Mouse (Mus musculus): ENCODE results near the gene Frmd8.

- TF ChIP-seq POLR2A (IDR thresholded peaks at IDR 0.05; ENCODE audit: borderline replicate concordance, control insufficient read depth, low read depth, low read length) (0 out of 2 replicates have a peak, but pooled peaks have one; percentile 30), CTCF (IDR thresholded peaks at IDR 0.05; ENCODE audit: control insufficient read depth, insufficient read depth, low read length) (no peak)
Measured at GRCm38 (mm10) chr19:5872931-5873556, 2.0 kb downstream of the Frmd8 start.
